Mouse (Mus musculus): ENCODE data around the gene Lamc3.

GRCm38 (mm10) chr2:31905682-31906081, 18.6 kb downstream of the Lamc3 start:
- TF ChIP-seq CTCF (IDR thresholded peaks at IDR 0.05; ENCODE audit: extremely low read depth, insufficient read length, insufficient replicate concordance, low read depth, low read length) (no peak), POLR2A (IDR thresholded peaks at IDR 0.05; ENCODE audit: low read depth, low read length) (no peak)

Data from small intestine, adult 2 months (tissue).